ENCODE assay signal across 24 mouse cellular contexts in the genomic region with DNA sequence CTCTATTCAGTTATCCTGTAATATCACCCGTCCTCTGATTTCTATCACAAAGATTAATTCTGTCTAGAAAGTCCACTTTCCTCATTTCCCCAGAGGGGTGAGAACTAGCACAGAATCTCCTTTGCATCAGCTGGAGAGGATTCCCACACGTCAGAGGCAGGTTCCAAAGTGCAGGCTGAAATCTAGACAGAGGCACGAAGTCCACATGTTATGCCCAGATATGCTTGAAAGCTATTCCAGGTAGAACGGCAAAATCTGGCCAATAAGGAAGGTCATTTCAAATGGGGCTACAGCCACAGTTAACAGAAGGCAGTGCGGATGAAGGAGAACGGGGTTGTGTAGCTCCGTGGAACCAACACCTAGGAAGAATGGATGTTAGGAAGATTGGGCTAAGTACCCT.
DNase-seq lines count a peak whose midpoint lies in the region; ATAC-seq and TF ChIP-seq lines count a peak whose summit lies in the region.
"Had no signal": no experiment of that assay in that cellular context is flagged by ENCODE, and none has a peak within 500 bp of the region (broad histone marks: within the 10 kb centered on the region; RNA-seq: fewer than 3 reads in every experiment).

No protein-coding gene starts in this region.

- no peak for ATAC-seq in kidney, embryonic 14.5 days (ENCODE audit: low FRiP score, low TSS enrichment)
- ATAC-seq in liver, postnatal 0 days: no peak
- ATAC-seq: activated CD4-positive, CD25-positive, alpha-beta regulatory T cell, adult 4 months; CD4-positive, CD25-positive, alpha-beta regulatory T cell, adult 4 months; forebrain, embryonic 13.5 days; Patski had no signal

- TF ChIP-seq CTCF in kidney, adult 2 months (conservative IDR thresholded peaks at IDR 0.05; ENCODE audit: insufficient read depth, insufficient read length, low read depth, low read length): no peak
- no peak for TF ChIP-seq CTCF in liver, adult 2 months (IDR thresholded peaks at IDR 0.05; ENCODE audit: low read depth, low read length)
- TF ChIP-seq CTCF in liver, postnatal 0 days (IDR thresholded peaks at IDR 0.05; ENCODE audit: low read depth): no peak

- no peaks in the 10 kb centered on the region for H3K4me1 ChIP-seq in heart, embryonic 10.5 days
- no peaks in the 10 kb centered on the region for H3K4me1 ChIP-seq in kidney, adult 2 months (ENCODE audit: control insufficient read depth, insufficient read depth, low read length)
- no peaks in the 10 kb centered on the region for H3K4me1 ChIP-seq in kidney, embryonic 14.5 days (ENCODE audit: control insufficient read depth, insufficient read depth, low read length)
- peaks cover 6% of the 10 kb centered on the region for H3K4me1 ChIP-seq in liver, adult 2 months (ENCODE audit: control insufficient read depth, insufficient read depth, low read length)
- H3K4me1 ChIP-seq in liver, postnatal 0 days (ENCODE audit: insufficient read depth): no peaks in the 10 kb centered on the region
- H3K4me1 ChIP-seq: embryonic facial prominence, embryonic 12.5 days had no signal

- H3K27me3 ChIP-seq in heart, embryonic 10.5 days (ENCODE audit: insufficient read depth, poor library complexity, severe bottlenecking): 0 out of 2 replicates have a peak, but pooled peaks cover 6% of the 10 kb centered on the region
- H3K27me3 ChIP-seq in kidney, adult 2 months (replicated peaks; ENCODE audit: control insufficient read depth, insufficient read depth, low read length): no peaks in the 10 kb centered on the region
- no peaks in the 10 kb centered on the region for H3K27me3 ChIP-seq in kidney, embryonic 14.5 days (ENCODE audit: control insufficient read depth, insufficient read depth, low read length)
- H3K27me3 ChIP-seq in liver, adult 2 months (ENCODE audit: control insufficient read depth, insufficient read depth, low read length): no peaks in the 10 kb centered on the region
- no peaks in the 10 kb centered on the region for H3K27me3 ChIP-seq in liver, postnatal 0 days (ENCODE audit: insufficient read depth, low read length)
- H3K27me3 ChIP-seq: CH12.LX; embryonic facial prominence, embryonic 12.5 days; forebrain, embryonic 13.5 days; Patski had no signal

- no peaks in the 10 kb centered on the region for H3K79me2 ChIP-seq in liver, adult 2 months (ENCODE audit: control insufficient read depth, insufficient read depth, low read length)

- H3K36me3 ChIP-seq in heart, embryonic 10.5 days: no peaks in the 10 kb centered on the region
- H3K36me3 ChIP-seq in kidney, adult 2 months (ENCODE audit: control insufficient read depth, insufficient read depth, low read length): no peaks in the 10 kb centered on the region
- no peaks in the 10 kb centered on the region for H3K36me3 ChIP-seq in kidney, embryonic 14.5 days (ENCODE audit: control insufficient read depth, insufficient read depth, low read length)
- H3K36me3 ChIP-seq in liver, adult 2 months (ENCODE audit: control insufficient read depth, insufficient read depth, low read length): no peaks in the 10 kb centered on the region
- no peaks in the 10 kb centered on the region for H3K36me3 ChIP-seq in liver, postnatal 0 days (replicated peaks; ENCODE audit: insufficient read depth, low read length)
- H3K36me3 ChIP-seq: embryonic facial prominence, embryonic 10.5 days; embryonic facial prominence, embryonic 12.5 days; G1E had no signal

- peak; percentile 71 for DNase-seq in heart, adult 11 months
- no peak for DNase-seq in heart, embryonic 10.5 days (ENCODE audit: low spot score)
- peak; percentile 52 for DNase-seq in kidney, adult 2 months
- peak; percentile 7 to 46 for DNase-seq in kidney, postnatal 25 days
- DNase-seq in kidney, postnatal 14 days: no peak
- peak; percentile 81 for DNase-seq in liver, adult 2 months (ENCODE audit: extremely low read depth, low read depth, low spot score)
- DNase-seq in liver, postnatal 0 days: no peak
- DNase-seq: adrenal gland, adult 8-10 months; adrenal gland, postnatal 14 days; adrenal gland, postnatal 36 days; B cell, adult 2 months; cerebellum, adult 11-12 months; cerebellum, adult 2 months; cerebellum, adult 9-10 months; cerebellum, postnatal 25 days had no signal

- 82% methylated on average over 7 of the region's 7 CpGs for WGBS in heart, embryonic 10.5 days
- WGBS in kidney, adult 2 months: 70% methylated on average over 7 of the region's 7 CpGs
- 89% methylated on average over 7 of the region's 7 CpGs for WGBS in kidney, embryonic 14.5 days
- 50% methylated on average over 7 of the region's 7 CpGs for WGBS in liver, adult 2 months
- WGBS in liver, postnatal 0 days (ENCODE audit: insufficient replicate concordance): 74% methylated on average over 7 of the region's 7 CpGs

- no peak for TF ChIP-seq POLR2A in kidney, adult 2 months (IDR thresholded peaks at IDR 0.05; ENCODE audit: low read depth, low read length)
- no peak for TF ChIP-seq POLR2A in liver, adult 2 months (IDR thresholded peaks at IDR 0.05; ENCODE audit: extremely low read depth, insufficient read depth, low read length)

- H3K27ac ChIP-seq in heart, embryonic 10.5 days: no peak overlapping the region
- H3K27ac ChIP-seq in kidney, adult 2 months (ENCODE audit: insufficient read depth, low read depth, low read length): no peak overlapping the region
- no peak overlapping the region for H3K27ac ChIP-seq in kidney, embryonic 14.5 days (ENCODE audit: low read depth, low read length)
- no peak overlapping the region for H3K27ac ChIP-seq in liver, adult 2 months (replicated peaks; ENCODE audit: insufficient read depth, low read depth, low read length)
- H3K27ac ChIP-seq in liver, postnatal 0 days (ENCODE audit: low read depth): no peak overlapping the region
- H3K27ac ChIP-seq: embryonic facial prominence, embryonic 10.5 days; embryonic facial prominence, embryonic 12.5 days; forebrain, embryonic 13.5 days had no signal

- no peak for TF ChIP-seq EP300 in liver, postnatal 0 days (IDR thresholded peaks at IDR 0.05; ENCODE audit: low read depth)

- H3K4me2 ChIP-seq in kidney, embryonic 14.5 days (replicated peaks; ENCODE audit: low read depth, low read length): no peak overlapping the region
- no peak overlapping the region for H3K4me2 ChIP-seq in liver, postnatal 0 days (ENCODE audit: low read depth, low read length)
- H3K4me2 ChIP-seq: embryonic facial prominence, embryonic 12.5 days; forebrain, embryonic 13.5 days had no signal

- H3K4me3 ChIP-seq in heart, embryonic 10.5 days: no peak overlapping the region
- no peak overlapping the region for H3K4me3 ChIP-seq in kidney, adult 2 months (ENCODE audit: insufficient read depth, low read depth, low read length)
- no peak overlapping the region for H3K4me3 ChIP-seq in kidney, embryonic 14.5 days (ENCODE audit: low read length)
- H3K4me3 ChIP-seq in liver, adult 2 months (ENCODE audit: insufficient read depth, low read depth, low read length): no peak overlapping the region
- no peak overlapping the region for H3K4me3 ChIP-seq in liver, postnatal 0 days (ENCODE audit: low read depth, low read length)
- H3K4me3 ChIP-seq: embryonic facial prominence, embryonic 10.5 days; embryonic facial prominence, embryonic 12.5 days; forebrain, embryonic 13.5 days had no signal

- H3K9ac ChIP-seq in kidney, embryonic 14.5 days (ENCODE audit: low read depth, low read length): no peak overlapping the region
- H3K9ac ChIP-seq in liver, adult 2 months (ENCODE audit: low read depth, low read length): no peak overlapping the region
- H3K9ac ChIP-seq in liver, postnatal 0 days (replicated peaks): no peak overlapping the region
- H3K9ac ChIP-seq: embryonic facial prominence, embryonic 12.5 days; forebrain, embryonic 13.5 days had no signal

- no peaks in the 10 kb centered on the region for H3K9me3 ChIP-seq in heart, embryonic 10.5 days
- H3K9me3 ChIP-seq in kidney, embryonic 14.5 days (ENCODE audit: control insufficient read depth, low read length): no peaks in the 10 kb centered on the region
- H3K9me3 ChIP-seq in liver, postnatal 0 days (ENCODE audit: low read length): no peaks in the 10 kb centered on the region
- H3K9me3 ChIP-seq: embryonic facial prominence, embryonic 10.5 days; embryonic facial prominence, embryonic 12.5 days; forebrain, embryonic 13.5 days; G1E had no signal

Comparison
In these comparisons a context has a peak if more than half of its experiments do, and no peak if none do; other contexts are left out.
1. DNase-seq: peak in heart, adult 11 months (single experiment), kidney, adult 2 months (single experiment), kidney, postnatal 25 days (2 of 2) and liver, adult 2 months (single experiment); none in heart, embryonic 10.5 days (single experiment), kidney, postnatal 14 days (single experiment) and liver, postnatal 0 days (single experiment).